Mouse (Mus musculus) MEL (cell line): ENCODE results near the gene Vwc2. TPM values are rescaled to one million over a fixed set of nuclear protein-coding genes. Genes with fewer than 3 reads are reported as not detected.

ENCODE experiments used
- DNase-seq: peaks from one replicate; pipeline ENCODE4 v3.0.0; 2011; ENCODE audit warnings: low read depth, low spot score
- H3K27ac ChIP-seq: 2 replicates; pipeline ENCODE4 v1.5.1; 2012; ENCODE audit warnings: low read depth, mild to moderate bottlenecking, control low read depth, low read length, moderate library complexity; ENCODE audit not compliant: control insufficient read depth
- H3K27me3 ChIP-seq, 2 experiments: fragments of 150-350 bp in 1 of 2; sonication (generic) in 1 of 2; 2 replicates each; pipeline ENCODE4 v1.6.1; 2012; ENCODE audit warnings: low read length in 2 of 2, mild to moderate bottlenecking in 2 of 2, improper control_type of control experiment in 1 of 2, moderate library complexity in 1 of 2; ENCODE audit not compliant: insufficient read depth in 2 of 2, control insufficient read depth in 1 of 2
- H3K36me3 ChIP-seq, 2 experiments: 2 replicates each; pipeline ENCODE4 v1.6.1; 2012 to 2014; ENCODE audit warnings: low read length in 2 of 2, improper control_type of control experiment in 1 of 2, inconsistent platforms in 1 of 2, mild to moderate bottlenecking in 1 of 2; ENCODE audit not compliant: insufficient read depth in 2 of 2, control insufficient read depth in 1 of 2
- H3K4me1 ChIP-seq, 2 experiments: fragments of 150-350 bp in 1 of 2; sonication (generic) in 1 of 2; 2 replicates each; pipeline ENCODE4 v1.6.1; 2012; ENCODE audit warnings: low read length in 2 of 2, improper control_type of control experiment in 1 of 2, mild to moderate bottlenecking in 1 of 2; ENCODE audit not compliant: insufficient read depth in 2 of 2, control insufficient read depth in 1 of 2
- H3K4me3 ChIP-seq, 2 experiments: fragments of 150-350 bp in 1 of 2; sonication (generic) in 1 of 2; 2 replicates each; pipeline ENCODE4 v1.5.1; 2012; ENCODE audit warnings: low read depth in 2 of 2, low read length in 2 of 2, mild to moderate bottlenecking in 2 of 2, moderate library complexity in 2 of 2, control low read depth in 1 of 2, improper control_type of control experiment in 1 of 2; ENCODE audit not compliant: control insufficient read depth in 1 of 2, insufficient read depth in 1 of 2
- H3K79me2 ChIP-seq: 2 replicates; pipeline ENCODE4 v1.6.1; 2012; ENCODE audit warnings: mild to moderate bottlenecking, low read length, moderate library complexity; ENCODE audit not compliant: control insufficient read depth, poor library complexity, insufficient read depth
- H3K9ac ChIP-seq: 2 replicates; pipeline ENCODE4 v1.6.1; 2012; ENCODE audit warnings: low read depth, mild to moderate bottlenecking, control low read depth, low read length, moderate library complexity; ENCODE audit not compliant: control insufficient read depth, poor library complexity, severe bottlenecking
- H3K9me3 ChIP-seq: fragments of 150-350 bp; sonication (generic); replicated peaks from 2 replicates; pipeline ENCODE4 v1.6.1; 2012; ENCODE audit warnings: mild to moderate bottlenecking, low read length, improper control_type of control experiment, moderate library complexity; ENCODE audit not compliant: insufficient read depth
- BHLHE40 ChIP-seq: IDR thresholded peaks from 2 replicates; pipeline ENCODE4 v1.6.1; 2012; ENCODE audit warnings: low read depth, mild to moderate bottlenecking, inconsistent platforms, low read length, improper control_type of control experiment, borderline replicate concordance
- CTCF ChIP-seq, 3 experiments: IDR thresholded peaks in 2 of 3; conservative IDR thresholded peaks in 1 of 3; 2 replicates each; pipeline ENCODE4 v1.5.1; 2011 to 2012; ENCODE audit warnings: low read length in 3 of 3, low read depth in 2 of 3, mild to moderate bottlenecking in 2 of 3, improper control_type of control experiment in 1 of 3, inconsistent platforms in 1 of 3, mixed read lengths in 1 of 3, moderate library complexity in 1 of 3; ENCODE audit not compliant: control insufficient read depth in 1 of 3, insufficient read depth in 1 of 3, poor library complexity in 1 of 3, severe bottlenecking in 1 of 3
- E2F4 ChIP-seq: IDR thresholded peaks from 2 replicates; pipeline ENCODE4 v1.6.1; 2011; ENCODE audit warnings: low read depth, low read length, improper control_type of control experiment, borderline replicate concordance
- HCFC1 ChIP-seq: IDR thresholded peaks from 2 replicates; pipeline ENCODE4 v1.6.1; 2012; ENCODE audit warnings: low read depth, mild to moderate bottlenecking, inconsistent platforms, low read length, improper control_type of control experiment, moderate library complexity
- JUND ChIP-seq: IDR thresholded peaks from 2 replicates; pipeline ENCODE4 v1.6.1; 2011; ENCODE audit warnings: low read depth, mild to moderate bottlenecking, improper control_type of control experiment, low read length
- MAFK ChIP-seq: IDR thresholded peaks from 2 replicates; pipeline ENCODE4 v1.6.1; 2011; ENCODE audit warnings: low read depth, mild to moderate bottlenecking, low read length, improper control_type of control experiment, borderline replicate concordance
- MAZ ChIP-seq: IDR thresholded peaks from 2 replicates; pipeline ENCODE4 v1.6.1; 2012; ENCODE audit warnings: low read depth, mild to moderate bottlenecking, inconsistent platforms, low read length, improper control_type of control experiment
- MEF2A ChIP-seq: IDR thresholded peaks from 2 replicates; pipeline ENCODE4 v1.6.1; 2014; ENCODE audit warnings: low read depth, mild to moderate bottlenecking, inconsistent platforms, low read length, improper control_type of control experiment; ENCODE audit not compliant: poor library complexity, insufficient replicate concordance, severe bottlenecking; ENCODE audit errors: extremely low read depth
- MYC ChIP-seq: IDR thresholded peaks from 2 replicates; pipeline ENCODE4 v1.6.1; 2011; ENCODE audit warnings: low read depth, mild to moderate bottlenecking, low read length, improper control_type of control experiment, moderate library complexity
- NRF1 ChIP-seq: IDR thresholded peaks from 2 replicates; pipeline ENCODE4 v1.6.1; 2014; ENCODE audit warnings: low read depth, mild to moderate bottlenecking, inconsistent platforms, low read length, improper control_type of control experiment, moderate library complexity; ENCODE audit not compliant: poor library complexity, insufficient read depth, severe bottlenecking
- POLR2AphosphoS2 ChIP-seq: IDR thresholded peaks from 2 replicates; pipeline ENCODE4 v1.6.1; 2011; ENCODE audit warnings: low read length, improper control_type of control experiment
- RAD21 ChIP-seq: IDR thresholded peaks from 2 replicates; pipeline ENCODE4 v1.6.1; 2011; ENCODE audit warnings: mild to moderate bottlenecking, low read depth, low read length, improper control_type of control experiment
- SIN3A ChIP-seq: IDR thresholded peaks from 2 replicates; pipeline ENCODE4 v1.6.1; 2012; ENCODE audit warnings: low read length, improper control_type of control experiment, inconsistent platforms
- SMC3 ChIP-seq: IDR thresholded peaks from 2 replicates; pipeline ENCODE4 v1.6.1; 2011; ENCODE audit warnings: low read depth, low read length, improper control_type of control experiment
- TCF12 ChIP-seq: IDR thresholded peaks from 2 replicates; pipeline ENCODE4 v1.6.1; 2014; ENCODE audit warnings: low read depth, mild to moderate bottlenecking, inconsistent platforms, low read length, improper control_type of control experiment, moderate library complexity
- UBTF ChIP-seq: IDR thresholded peaks from 2 replicates; pipeline ENCODE4 v1.6.1; 2012; ENCODE audit warnings: low read depth, mild to moderate bottlenecking, inconsistent platforms, low read length, improper control_type of control experiment, moderate library complexity, borderline replicate concordance; ENCODE audit not compliant: insufficient read depth
- ZC3H11A ChIP-seq: IDR thresholded peaks from 2 replicates; pipeline ENCODE4 v1.6.1; 2012; ENCODE audit warnings: low read depth, mild to moderate bottlenecking, inconsistent platforms, low read length, improper control_type of control experiment
- ZKSCAN1 ChIP-seq: IDR thresholded peaks from 2 replicates; pipeline ENCODE4 v1.6.1; 2012; ENCODE audit warnings: low read depth, mild to moderate bottlenecking, inconsistent platforms, low read length, improper control_type of control experiment, moderate library complexity
- ZMIZ1 ChIP-seq: IDR thresholded peaks from 2 replicates; pipeline ENCODE4 v1.6.1; 2012; ENCODE audit warnings: low read depth, mild to moderate bottlenecking, inconsistent platforms, low read length, improper control_type of control experiment, moderate library complexity
- ZNF384 ChIP-seq: IDR thresholded peaks from 2 replicates; pipeline ENCODE4 v1.6.1; 2012; ENCODE audit warnings: low read depth, mild to moderate bottlenecking, inconsistent platforms, low read length, improper control_type of control experiment
- polyA plus RNA-seq, 2 experiments: library from polyadenylated mRNA; stranded (reverse) in 1 of 2; unstranded in 1 of 2; fragments of >175 nt in 1 of 2; fragments of >200 nt in 1 of 2; gene quantifications; 2 replicates each; pipeline versions ENCODE4 v1.2.1 to v1.2.4; 2012; ENCODE audit warnings: low replicate concordance in 2 of 2, low read depth in 1 of 2; ENCODE audit not compliant: insufficient read length in 2 of 2, insufficient read depth in 1 of 2, missing spikeins in 1 of 2
- total RNA-seq: library from RNA; depleted of rRNA; stranded (reverse); fragments of 300-350 nt; gene quantifications from 2 replicates; pipeline ENCODE4 v1.2.3, GENCODE M21; 2012

The Vwc2 gene
- total and polyA plus RNA-seq, 3 experiments = not detected

GRCm38 (mm10) chr11:11122866-11123265, 8.8 kb downstream of the Vwc2 start:
- Histone ChIP-seq H3K79me2 (no peaks in the 10 kb centered on the region), H3K36me3 (no peaks in the 10 kb centered on the region), H3K27me3 (no peaks in the 10 kb centered on the region), H3K9me3 (no peaks in the 10 kb centered on the region), H3K27ac (no peak overlapping the region), H3K4me3 (no peak overlapping the region), H3K4me1 (no peaks in the 10 kb centered on the region), H3K9ac (no peak overlapping the region)
- DNase-seq = no peak
- TF ChIP-seq TCF12 (no peak), CTCF (IDR thresholded peaks at IDR 0.05 in 2 of 3, conservative IDR thresholded peaks at IDR 0.05 in 1 of 3; ENCODE audit: control insufficient read depth in 1 of 3, insufficient read depth in 1 of 3, low read depth in 2 of 3, low read length in 3 of 3, poor library complexity in 1 of 3, severe bottlenecking in 1 of 3) (no peak), E2F4 (no peak), UBTF (no peak), ZKSCAN1 (no peak), ZMIZ1 (no peak), MYC (no peak), SMC3 (no peak), MAZ (no peak), ZNF384 (no peak), HCFC1 (no peak), ZC3H11A (no peak), NRF1 (no peak), JUND (no peak), RAD21 (no peak), POLR2AphosphoS2 (no peak), MEF2A (no peak), MAFK (no peak), SIN3A (no peak)

- no peaks in the 10 kb centered on the region for H3K4me1 ChIP-seq
- no peak overlapping the region for H3K4me3 ChIP-seq
- H3K27me3 ChIP-seq = peaks cover 0 to 2% of the 10 kb centered on the region in 2 experiments; a peak in 2 of 4 replicates
- H3K36me3 ChIP-seq = no peaks in the 10 kb centered on the region
- TF ChIP-seq SIN3A = no peak
- TF ChIP-seq BHLHE40 = no peak
- TF ChIP-seq RAD21 = peak; percentile 52
- no peak for TF ChIP-seq ZNF384
- TF ChIP-seq SMC3 = peak; percentile 56
- TF ChIP-seq ZC3H11A = peak; percentile 33; the same call in 1 of the 2 replicates
- peak in 2 of 3 experiments; percentile 31 to 50; a peak in 3 of 6 replicates for TF ChIP-seq CTCF (IDR thresholded peaks at IDR 0.05 in 2 of 3, conservative IDR thresholded peaks at IDR 0.05 in 1 of 3; ENCODE audit: control insufficient read depth in 1 of 3, insufficient read depth in 1 of 3, low read depth in 2 of 3, low read length in 3 of 3, poor library complexity in 1 of 3, severe bottlenecking in 1 of 3)
- DNase-seq = peak; percentile 13
- H3K27ac ChIP-seq = no peak overlapping the region
- H3K9me3 ChIP-seq = no peaks in the 10 kb centered on the region
- H3K9ac ChIP-seq = no peak overlapping the region
- no peaks in the 10 kb centered on the region for H3K79me2 ChIP-seq
Observed at GRCm38 (mm10) chr11:11131414-11132077, 17.5 kb downstream of the Vwc2 start.
